Mouse (Mus musculus): Measurements from ENCODE around the gene Chmp6.

Gene Chmp6

GRCm38 (mm10) chr11:119937772-119938502, 24.7 kb downstream of the Chmp6 start:
- no peak for DNase-seq (ENCODE audit: low spot score in 2 of 2)

GRCm38 (mm10) chr11:119939073-119939710, 26.0 kb downstream of the Chmp6 start:
- no peak for DNase-seq (ENCODE audit: low spot score in 2 of 2)

- DNase-seq (ENCODE audit: low spot score in 2 of 2) = no peak
Measured at GRCm38 (mm10) chr11:119939711-119940106, 26.5 kb downstream of the Chmp6 start.

- DNase-seq (ENCODE audit: low spot score in 2 of 2) = no peak
Measured at GRCm38 (mm10) chr11:119940142-119940541, 26.9 kb downstream of the Chmp6 start.

- DNase-seq (ENCODE audit: low spot score in 2 of 2) = no peak
Measured at GRCm38 (mm10) chr11:119941794-119942193, 28.6 kb downstream of the Chmp6 start.

GRCm38 (mm10) chr11:119942201-119942726, 29.0 kb downstream of the Chmp6 start:
- no peak for DNase-seq (ENCODE audit: low spot score in 2 of 2)

- DNase-seq (ENCODE audit: low spot score in 2 of 2) = peak; percentile 94 to 99
Measured at GRCm38 (mm10) chr11:119942727-119943427, 29.6 kb downstream of the Chmp6 start, which contains the start of gene Baiap2. TSS of gene Baiap2 (plus strand) at chr11:119942763.

GRCm38 (mm10) chr11:119943428-119943988, 30.3 kb downstream of the Chmp6 start:
- DNase-seq (ENCODE audit: low spot score in 2 of 2) = peak; percentile 42 to 53

- DNase-seq (ENCODE audit: low spot score in 2 of 2) = no peak
Measured at GRCm38 (mm10) chr11:119945343-119945742, 32.1 kb downstream of the Chmp6 start.

- no peak for DNase-seq (ENCODE audit: low spot score in 2 of 2)
Measured at GRCm38 (mm10) chr11:119947426-119947825, 34.2 kb downstream of the Chmp6 start.

GRCm38 (mm10) chr11:119947897-119948296, 34.7 kb downstream of the Chmp6 start:
- no peak for DNase-seq (ENCODE audit: low spot score in 2 of 2)

- no peak for DNase-seq (ENCODE audit: low spot score in 2 of 2)
Measured at GRCm38 (mm10) chr11:119948305-119948704, 35.1 kb downstream of the Chmp6 start.

- no peak for DNase-seq (ENCODE audit: low spot score in 2 of 2)
Measured at GRCm38 (mm10) chr11:119948803-119949202, 35.6 kb downstream of the Chmp6 start.

- no peak for DNase-seq (ENCODE audit: low spot score in 2 of 2)
Measured at GRCm38 (mm10) chr11:119950535-119950934, 37.3 kb downstream of the Chmp6 start.

- no peak for DNase-seq (ENCODE audit: low spot score in 2 of 2)
Measured at GRCm38 (mm10) chr11:119951326-119951725, 38.1 kb downstream of the Chmp6 start.

GRCm38 (mm10) chr11:119952429-119953224, 39.4 kb downstream of the Chmp6 start:
- DNase-seq (ENCODE audit: low spot score in 2 of 2) = no peak

- DNase-seq (ENCODE audit: low spot score in 2 of 2) = no peak
Measured at GRCm38 (mm10) chr11:119954233-119954632, 41.0 kb downstream of the Chmp6 start.

GRCm38 (mm10) chr11:119954749-119955337, 41.6 kb downstream of the Chmp6 start:
- DNase-seq (ENCODE audit: low spot score in 2 of 2) = peak in 1 of 2 experiments; percentile 38

- DNase-seq (ENCODE audit: low spot score in 2 of 2) = no peak
Measured at GRCm38 (mm10) chr11:119955432-119955831, 42.2 kb downstream of the Chmp6 start.

- no peak for DNase-seq (ENCODE audit: low spot score in 2 of 2)
Measured at GRCm38 (mm10) chr11:119956590-119956989, 43.3 kb downstream of the Chmp6 start.

GRCm38 (mm10) chr11:119958856-119959255, 45.6 kb downstream of the Chmp6 start:
- DNase-seq (ENCODE audit: low spot score in 2 of 2) = no peak

Data from spleen, postnatal 10 days (tissue).